Mouse (Mus musculus): ENCODE data around the gene Crebl2. TPM values are rescaled to one million over a fixed set of nuclear protein-coding genes. Genes with fewer than 3 reads are reported as not detected.

Gene Crebl2
- total and polyA plus RNA-seq, 3 experiments = 1.4 to 2.2 (median 1.5) TPM

DNA sequence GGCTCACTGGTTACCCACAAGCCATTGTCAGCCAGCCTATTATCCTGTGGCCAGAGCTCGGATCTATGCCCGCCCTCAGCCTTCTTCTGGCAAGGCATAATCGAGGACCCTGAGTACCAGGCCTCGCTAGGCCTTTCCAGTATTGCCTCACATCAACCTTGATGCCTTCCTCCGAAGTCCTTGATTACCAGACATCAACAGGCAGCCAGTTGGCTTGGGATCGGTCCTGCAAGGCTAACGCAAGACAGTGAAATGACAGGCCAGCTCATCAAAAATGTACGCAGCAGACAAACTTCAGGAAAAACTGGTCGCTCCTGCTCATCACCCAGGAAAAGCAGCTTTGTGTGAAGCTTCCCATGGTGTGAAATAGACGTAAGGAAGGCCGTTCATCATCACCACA is 22.2 kb upstream of the Crebl2 start:
- no peak for DNase-seq (ENCODE audit: extremely low read depth)
- no peaks in the 10 kb centered on the region for H3K9me3 ChIP-seq (replicated peaks; ENCODE audit: low read length)
- dilution Hi-C loops (cut with MboI; ENCODE audit: extremely low pct_ligation_motif_present, extremely low pct_unique_long_range_greater_than_20kb, low sequenced_read_pairs) = no loop called here
- no peak overlapping the region for H3K4me3 ChIP-seq (replicated peaks in 1 of 3; ENCODE audit: low read depth in 2 of 3, low read length in 2 of 3, poor library complexity in 1 of 3)
- H3K4me2 ChIP-seq (ENCODE audit: insufficient read depth, low read depth, poor library complexity, severe bottlenecking) = no peak overlapping the region
- TF ChIP-seq ZMIZ1 (IDR thresholded peaks at IDR 0.05; ENCODE audit: low read depth, low read length) (no peak), NELFE (IDR thresholded peaks at IDR 0.05; ENCODE audit: low read depth, low read length) (no peak), NRF1 (IDR thresholded peaks at IDR 0.05; ENCODE audit: low read depth, low read length) (no peak)
- H3K9ac ChIP-seq (ENCODE audit: insufficient read depth, low read depth) = no peak overlapping the region
- H3K27ac ChIP-seq (ENCODE audit: insufficient read depth, low read depth) = no peak overlapping the region
- no peaks in the 10 kb centered on the region for H3K79me2 ChIP-seq (replicated peaks; ENCODE audit: control insufficient read depth, extremely low read depth, insufficient read depth, poor library complexity, severe bottlenecking)
- H3K36me3 ChIP-seq (replicated peaks in 1 of 2; ENCODE audit: control insufficient read depth in 1 of 2, insufficient read depth in 1 of 2, low read length in 1 of 2) = no peaks in the 10 kb centered on the region
- no peaks in the 10 kb centered on the region for H3K27me3 ChIP-seq (replicated peaks)
- in situ Hi-C loops (cut with MboI; ENCODE audit: low pct_ligation_motif_present, low pct_unique_long_range_greater_than_20kb, low sequenced_read_pairs) = no loop called here
- peaks cover 9 to 35% of the 10 kb centered on the region in 2 experiments for H3K4me1 ChIP-seq (ENCODE audit: control insufficient read depth in 1 of 2, insufficient read depth in 2 of 2)

DNA sequence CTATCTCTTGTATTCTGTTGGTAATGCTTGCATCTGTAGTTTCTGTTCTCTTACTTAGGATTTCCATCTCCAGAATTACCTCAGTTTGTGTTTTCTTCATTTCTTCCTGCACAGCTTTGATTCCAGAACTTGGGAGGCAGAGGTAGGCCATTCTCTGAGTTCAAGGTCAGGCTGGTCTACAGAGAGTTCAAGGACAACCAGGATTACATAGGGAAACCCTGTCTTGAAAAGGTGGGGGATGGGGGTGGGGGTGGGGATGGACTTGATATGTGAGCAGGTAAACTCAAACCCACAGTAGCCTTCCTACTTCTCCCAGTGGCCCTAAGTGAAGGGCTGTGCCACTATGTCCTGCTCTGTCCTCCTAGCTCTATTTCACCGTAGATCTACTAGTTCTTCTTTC is 16.9 kb upstream of the Crebl2 start:
- Histone ChIP-seq H3K27ac (ENCODE audit: insufficient read depth, low read depth) (no peak overlapping the region), H3K27me3 (replicated peaks) (no peaks in the 10 kb centered on the region), H3K4me3 (replicated peaks in 1 of 3; ENCODE audit: low read depth in 2 of 3, low read length in 2 of 3, poor library complexity in 1 of 3) (no peak overlapping the region), H3K4me1 (ENCODE audit: control insufficient read depth in 1 of 2, insufficient read depth in 2 of 2) (no peaks in the 10 kb centered on the region), H3K79me2 (replicated peaks; ENCODE audit: control insufficient read depth, extremely low read depth, insufficient read depth, poor library complexity, severe bottlenecking) (no peaks in the 10 kb centered on the region), H3K9me3 (replicated peaks; ENCODE audit: low read length) (no peaks in the 10 kb centered on the region), H3K36me3 (replicated peaks in 1 of 2; ENCODE audit: control insufficient read depth in 1 of 2, insufficient read depth in 1 of 2, low read length in 1 of 2) (no peaks in the 10 kb centered on the region), H3K4me2 (ENCODE audit: insufficient read depth, low read depth, poor library complexity, severe bottlenecking) (no peak overlapping the region), H3K9ac (ENCODE audit: insufficient read depth, low read depth) (no peak overlapping the region)
- in situ Hi-C loops (cut with MboI; ENCODE audit: low pct_ligation_motif_present, low pct_unique_long_range_greater_than_20kb, low sequenced_read_pairs) = no loop called here
- TF ChIP-seq JUN (IDR thresholded peaks at IDR 0.05; ENCODE audit: insufficient read depth, low read depth, low read length) = no peak
- TF ChIP-seq IRF4 (IDR thresholded peaks at IDR 0.05; ENCODE audit: low read depth, low read length) = no peak
- TF ChIP-seq KAT2A (IDR thresholded peaks at IDR 0.05; ENCODE audit: insufficient replicate concordance, low read length) = no peak
- TF ChIP-seq ZC3H11A (IDR thresholded peaks at IDR 0.05; ENCODE audit: low read depth, low read length) = no peak
- no peak for TF ChIP-seq TBP (conservative IDR thresholded peaks at IDR 0.05; ENCODE audit: low read depth, low read length)
- no peak for TF ChIP-seq MAZ (IDR thresholded peaks at IDR 0.05; ENCODE audit: low read depth, low read length)
- TF ChIP-seq POLR2A (IDR thresholded peaks at IDR 0.05; ENCODE audit: low read depth, low read length) = no peak
- no peak for TF ChIP-seq TCF12 (IDR thresholded peaks at IDR 0.05; ENCODE audit: low read depth, low read length)
- TF ChIP-seq USF2 (conservative IDR thresholded peaks at IDR 0.05; ENCODE audit: low read depth, low read length) = no peak
- no peak for TF ChIP-seq ZMIZ1 (IDR thresholded peaks at IDR 0.05; ENCODE audit: low read depth, low read length)
- no peak for TF ChIP-seq EP300 (IDR thresholded peaks at IDR 0.05; ENCODE audit: low read length)
- dilution Hi-C loops (cut with MboI; ENCODE audit: extremely low pct_ligation_motif_present, extremely low pct_unique_long_range_greater_than_20kb, low sequenced_read_pairs) = no loop called here
- DNase-seq (ENCODE audit: extremely low read depth) = no peak

Data from CH12.LX (cell line).